Mouse (Mus musculus) liver, embryonic 14.5 days (tissue): ENCODE results near the gene Crhbp.

Experiments used
- CTCF ChIP-seq: IDR thresholded peaks from 2 replicates; pipeline ENCODE4 v1.5.1; 2016; ENCODE audit warnings: antibody characterized with exemption, low read depth, control low read depth
- EP300 ChIP-seq: IDR thresholded peaks from 2 replicates; pipeline ENCODE4 v1.6.1; 2016; ENCODE audit warnings: antibody characterized with exemption, low read depth

- peak; percentile 87 for TF ChIP-seq CTCF
- no peak for TF ChIP-seq EP300
These were observed 36.7 kb upstream of the Crhbp start for GRCm38 (mm10) chr13:95481428-95481827.
